Mouse (Mus musculus) right cerebral cortex, adult 2 months (tissue): ENCODE data around the gene Rexo2.
"Not testable (repeated sequence)": the region's sequence is repeated elsewhere in the genome, so short reads cannot be mapped to it uniquely, and the experiment has no call there.

ENCODE experiments used
- DNase-seq, 2 experiments: peaks; one replicate each; pipeline ENCODE4 v3.0.0; 2021 to 2022; ENCODE audit warnings: low spot score in 2 of 2

Gene Rexo2

DNA sequence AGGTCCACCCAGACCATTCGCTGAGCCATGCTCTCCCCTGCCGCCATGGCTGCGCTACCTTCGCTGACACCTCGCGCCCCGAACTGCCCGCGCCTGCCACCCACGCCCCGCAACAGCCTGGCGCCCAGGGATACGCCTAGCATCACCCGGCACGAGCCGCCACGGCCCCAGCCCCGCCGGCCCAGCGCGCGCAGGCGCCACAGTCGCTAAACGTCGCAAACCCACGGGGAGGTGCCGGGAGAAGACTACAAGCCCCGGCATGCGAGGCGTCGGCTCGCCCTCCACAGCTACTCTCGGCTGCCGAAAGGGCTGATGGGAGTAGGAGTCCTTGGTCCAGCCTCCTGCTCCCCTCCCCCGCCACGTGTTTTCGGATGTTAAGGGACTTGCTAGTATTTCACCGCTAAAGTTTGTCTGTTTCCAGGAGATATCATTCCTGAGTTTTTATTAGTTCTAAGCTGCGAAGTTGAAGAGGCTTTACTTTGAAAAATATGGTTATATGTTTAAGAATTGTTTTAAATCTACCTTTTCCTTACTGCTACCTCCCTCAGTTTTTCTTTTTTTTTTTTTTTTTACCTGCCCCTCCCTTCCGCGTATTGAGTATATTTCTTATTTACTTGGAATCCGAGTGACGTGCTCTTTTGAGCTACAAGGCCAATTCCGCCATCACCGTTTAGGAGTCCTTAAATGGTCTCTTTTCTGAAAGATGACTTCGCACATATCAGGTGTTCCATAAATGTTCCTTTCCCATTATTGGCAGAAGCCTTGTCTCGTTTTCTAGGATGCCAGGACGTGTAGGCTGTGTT is at the start of gene Rexo2:
Rexo2 (minus strand) TSS at position 213 of the 803 bp plus-strand sequence.
- DNase-seq = peak; percentile 96

DNA sequence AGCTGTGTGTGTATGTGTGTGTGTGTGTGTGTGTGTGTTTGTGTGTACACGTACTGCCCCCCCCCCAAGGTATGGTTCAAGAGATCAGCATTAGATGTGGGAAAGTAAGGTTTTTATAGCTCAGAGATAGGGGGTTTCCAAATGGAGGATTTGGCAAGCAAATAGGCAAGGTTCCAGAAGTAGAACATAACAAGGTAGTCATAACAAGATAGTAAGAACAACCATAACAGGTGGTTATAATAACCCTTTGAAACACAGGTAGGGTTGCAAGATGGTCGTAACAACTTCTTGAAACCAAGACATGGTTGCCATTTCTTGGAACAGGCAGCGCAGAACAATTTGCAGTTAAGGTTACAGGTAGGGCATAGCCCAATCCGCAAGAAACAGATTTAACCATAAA is 46.1 kb upstream of the Rexo2 start:
- no peak for DNase-seq

DNA sequence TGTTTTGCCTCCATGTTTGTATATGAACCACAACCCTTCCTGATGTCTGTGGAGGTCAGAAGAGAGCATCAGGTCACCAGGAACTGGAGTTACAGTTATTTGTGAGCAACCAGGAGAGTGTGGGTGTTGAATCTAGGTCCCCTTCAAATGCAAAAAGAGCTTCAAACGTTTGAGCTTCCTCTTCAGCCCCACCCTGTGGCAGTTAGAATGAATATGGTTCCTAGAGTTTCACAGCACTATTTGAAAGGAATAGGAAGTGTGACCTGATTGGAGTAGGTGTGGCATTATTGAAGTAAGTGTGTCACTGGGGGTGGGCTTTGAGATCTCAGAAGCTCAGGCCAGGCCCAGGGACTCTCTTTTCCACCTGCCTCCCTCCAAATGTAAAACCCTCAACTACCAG is 45.1 kb upstream of the Rexo2 start:
- no peak for DNase-seq

DNA sequence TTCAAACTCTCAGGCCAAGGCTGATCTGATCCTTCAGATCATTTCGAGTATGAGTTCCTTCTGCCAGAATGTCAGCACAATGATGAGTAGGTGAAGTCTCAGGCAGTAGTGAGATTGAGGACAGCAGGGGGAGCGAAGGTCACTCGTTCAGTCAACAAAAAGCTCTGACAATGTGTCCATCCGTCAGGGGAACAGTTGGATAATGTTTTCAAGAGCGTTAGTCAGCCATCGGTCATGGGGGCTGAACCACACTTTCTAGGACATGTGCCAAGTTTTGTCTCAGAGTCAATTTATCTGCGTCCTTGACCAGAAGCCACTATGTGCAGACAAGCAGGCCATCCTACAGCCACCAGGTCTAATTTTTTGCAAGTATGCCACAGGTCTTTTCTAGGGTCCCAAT is 40.0 kb upstream of the Rexo2 start:
- DNase-seq = not testable (repeated sequence)

DNA sequence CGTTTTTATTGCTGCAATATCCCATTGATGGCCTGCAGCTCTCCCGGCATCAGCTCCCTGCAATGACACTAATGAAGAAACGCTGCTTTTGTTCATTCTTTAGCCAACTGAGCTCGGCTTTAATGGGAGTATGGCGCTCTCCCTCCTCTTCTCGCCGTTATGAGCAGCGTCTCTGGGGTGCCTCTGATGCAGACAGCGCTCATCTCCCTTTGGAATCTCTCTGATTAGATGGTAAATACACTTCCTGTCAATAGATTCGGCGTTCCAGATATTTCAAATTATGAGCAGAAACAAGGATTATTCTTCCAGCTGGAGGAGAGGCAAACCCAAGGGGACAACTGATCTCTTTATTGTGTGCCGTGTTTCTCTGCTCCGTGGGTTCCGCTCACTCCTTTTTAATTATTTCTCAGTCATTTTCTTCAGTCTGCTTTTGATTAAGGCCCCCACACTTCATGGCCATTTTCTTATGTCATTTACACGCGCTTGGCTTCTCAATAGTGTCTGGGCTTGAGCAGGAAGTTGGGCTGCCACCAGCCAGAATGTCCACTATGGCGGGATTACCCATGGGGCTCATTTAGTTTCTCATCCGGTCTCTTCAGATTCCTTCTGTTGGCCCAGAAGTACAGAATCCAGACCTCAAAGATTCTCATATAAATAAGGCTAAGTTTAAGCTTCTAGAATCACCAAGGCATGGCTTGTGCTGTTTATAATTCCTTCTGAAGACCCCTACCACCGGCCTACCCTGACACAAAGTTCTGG is 37.1 kb upstream of the Rexo2 start:
- no peak for DNase-seq

DNA sequence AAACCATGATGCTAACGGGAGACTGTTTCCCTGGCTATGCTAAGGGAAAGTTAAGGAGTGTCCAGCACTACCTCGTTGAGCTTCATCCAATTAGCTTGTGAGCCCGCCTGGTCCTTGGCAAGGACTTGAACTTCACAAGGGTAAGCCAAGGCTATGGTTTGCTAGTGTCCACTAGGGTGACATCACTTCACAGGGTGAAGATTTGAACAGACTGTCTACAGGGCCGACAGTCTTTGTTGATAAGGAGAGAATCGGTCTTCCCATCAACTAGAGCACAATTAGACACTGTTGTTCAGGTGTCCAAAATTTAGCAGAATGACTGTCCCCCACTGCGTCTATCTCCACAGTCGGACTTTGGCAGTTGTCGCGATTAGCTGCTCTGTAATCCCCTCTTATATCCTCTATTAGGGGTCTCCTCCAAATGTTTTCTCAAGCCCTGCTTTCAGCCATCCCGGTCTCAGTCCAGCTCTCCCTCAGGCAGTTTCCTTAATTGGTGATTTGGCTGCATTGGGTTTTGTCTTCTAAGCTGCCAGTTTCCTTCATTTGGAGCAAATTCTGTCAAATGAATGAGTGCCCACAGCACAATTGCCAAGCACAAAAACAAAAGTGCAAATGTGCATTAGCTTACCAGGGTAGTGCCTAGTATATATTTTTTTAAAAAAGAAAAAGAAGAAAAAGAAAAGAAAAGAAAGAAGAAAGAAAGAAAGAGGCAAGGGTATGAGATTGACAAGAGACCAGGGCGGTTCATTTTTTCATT is 36.4 kb upstream of the Rexo2 start:
- DNase-seq = no peak

DNA sequence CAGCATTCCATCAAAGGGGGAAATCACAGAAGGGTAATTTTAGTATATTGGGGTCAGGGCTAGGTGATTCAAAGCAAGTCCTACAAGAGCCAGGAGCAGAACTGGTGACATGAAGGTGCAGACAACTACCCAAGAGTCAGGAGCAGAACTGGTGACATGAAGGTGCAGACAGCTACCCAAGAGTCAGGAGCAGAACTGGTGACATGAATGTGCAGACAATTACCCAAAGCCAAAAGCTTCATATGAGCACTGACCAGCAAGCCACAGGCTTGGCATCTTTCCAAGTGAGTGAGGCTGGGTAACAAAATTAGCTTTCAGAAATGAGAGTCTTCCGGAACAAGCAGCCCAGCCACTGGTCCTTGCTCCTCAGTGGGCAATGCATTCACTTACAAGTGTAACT is 34.9 kb upstream of the Rexo2 start:
- no peak for DNase-seq

DNA sequence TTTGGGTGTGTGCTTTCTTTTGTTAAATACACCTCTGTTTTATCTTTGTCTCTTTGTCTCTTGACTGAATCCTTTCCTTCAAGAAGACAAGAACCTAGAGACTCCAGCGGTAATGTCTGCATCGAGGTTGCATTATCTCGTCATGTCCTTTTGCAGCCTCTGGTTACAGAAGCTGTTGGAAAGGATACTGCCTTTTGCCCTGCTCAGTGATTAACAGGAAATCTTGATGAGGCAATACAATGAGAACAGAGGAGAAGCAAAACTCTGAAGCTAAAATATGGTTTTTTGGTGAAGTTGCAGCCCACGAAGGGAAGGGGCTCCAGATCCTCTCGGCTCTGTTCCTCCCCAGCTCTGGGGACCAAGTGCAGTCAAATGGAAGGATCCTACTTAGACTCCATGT is 29.7 kb upstream of the Rexo2 start:
- DNase-seq = no peak

DNA sequence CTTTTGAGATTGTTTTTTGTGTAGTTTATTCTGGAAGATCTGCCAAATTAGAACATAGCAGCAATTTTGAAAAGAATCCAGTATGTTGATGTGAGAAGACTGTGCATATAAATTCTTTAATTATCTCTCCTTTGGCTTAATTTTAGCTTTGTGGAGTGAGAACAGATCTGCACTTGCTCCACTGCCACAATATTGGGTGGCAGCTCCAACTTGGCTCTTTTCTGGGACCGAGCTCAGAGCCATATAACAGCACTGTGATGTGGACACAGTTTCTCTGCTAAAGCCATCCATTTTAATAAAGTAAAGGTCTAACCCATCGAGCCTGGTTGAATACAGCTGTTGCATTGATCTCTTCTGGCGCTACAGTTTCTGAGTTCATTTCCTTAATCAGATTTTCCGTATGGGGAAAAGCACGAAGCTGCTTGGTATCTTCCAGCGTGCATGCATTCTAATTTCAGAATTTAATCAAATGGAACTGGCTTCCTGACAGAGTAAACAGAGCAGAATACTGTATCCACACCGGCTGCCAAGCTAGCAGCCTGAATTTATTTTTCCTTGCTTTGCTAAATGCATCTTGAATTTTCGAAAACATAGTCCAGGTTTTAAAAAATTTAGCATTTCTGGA is 24.4 kb upstream of the Rexo2 start:
- DNase-seq = peak; percentile 8 to 38

DNA sequence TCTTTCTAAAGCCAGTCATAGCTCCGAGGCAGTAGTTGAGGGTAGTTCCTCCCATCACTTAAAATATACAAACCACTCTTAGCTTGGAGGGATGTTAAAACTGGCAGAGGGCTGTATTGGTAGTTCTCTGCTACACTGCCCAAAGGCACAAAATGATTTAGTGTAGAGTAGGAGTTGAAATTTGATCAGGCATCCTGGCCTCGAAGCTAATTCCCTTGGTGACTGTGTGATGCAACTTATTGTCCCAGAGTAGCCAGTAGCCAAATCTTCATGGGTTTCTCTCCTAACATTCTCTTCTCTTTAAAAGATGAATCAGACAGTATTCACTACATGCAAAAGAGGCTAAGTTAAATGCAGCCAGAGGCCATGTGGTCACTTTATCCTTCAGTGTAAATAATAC is 22.6 kb upstream of the Rexo2 start:
- DNase-seq = no peak

DNA sequence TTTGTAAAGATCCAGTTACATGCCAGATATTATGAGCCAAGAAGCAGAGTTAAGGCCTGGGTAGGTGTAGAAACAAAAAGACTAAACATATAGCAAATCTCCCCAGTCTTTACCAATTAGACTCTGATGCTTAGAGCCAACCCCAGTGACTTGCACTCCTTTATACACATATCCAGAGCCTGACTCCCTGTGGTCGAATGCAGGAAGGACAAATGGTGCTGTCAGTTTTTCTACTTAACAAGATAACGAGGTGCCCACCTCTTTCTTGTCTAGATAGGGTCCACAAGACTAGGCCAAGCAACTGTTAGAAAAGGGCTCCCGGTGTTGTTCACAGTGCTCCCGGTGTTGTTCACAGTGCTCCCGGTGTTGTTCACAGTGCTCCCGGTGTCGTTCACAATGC is 20.8 kb upstream of the Rexo2 start:
- no peak for DNase-seq

DNA sequence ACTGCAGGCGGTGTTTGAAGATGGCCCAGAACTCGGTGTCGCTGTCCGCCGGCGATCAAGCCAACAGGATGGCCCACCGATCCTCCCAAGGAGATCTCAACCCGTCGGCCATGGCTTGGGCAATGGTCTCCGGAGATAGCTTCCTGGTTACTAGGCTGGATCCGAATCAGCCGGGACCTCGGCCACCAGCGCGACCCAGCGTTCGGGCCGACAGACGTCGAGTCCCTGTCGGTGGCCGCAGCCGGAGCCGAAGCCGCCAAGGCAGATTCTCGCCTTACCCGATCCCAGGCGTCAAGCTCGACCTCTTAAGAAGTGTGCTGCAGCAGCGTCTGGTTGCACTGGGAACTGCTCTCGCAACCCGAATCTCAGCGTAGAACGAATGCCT is 15.1 kb upstream of the Rexo2 start:
- no peak for DNase-seq

DNA sequence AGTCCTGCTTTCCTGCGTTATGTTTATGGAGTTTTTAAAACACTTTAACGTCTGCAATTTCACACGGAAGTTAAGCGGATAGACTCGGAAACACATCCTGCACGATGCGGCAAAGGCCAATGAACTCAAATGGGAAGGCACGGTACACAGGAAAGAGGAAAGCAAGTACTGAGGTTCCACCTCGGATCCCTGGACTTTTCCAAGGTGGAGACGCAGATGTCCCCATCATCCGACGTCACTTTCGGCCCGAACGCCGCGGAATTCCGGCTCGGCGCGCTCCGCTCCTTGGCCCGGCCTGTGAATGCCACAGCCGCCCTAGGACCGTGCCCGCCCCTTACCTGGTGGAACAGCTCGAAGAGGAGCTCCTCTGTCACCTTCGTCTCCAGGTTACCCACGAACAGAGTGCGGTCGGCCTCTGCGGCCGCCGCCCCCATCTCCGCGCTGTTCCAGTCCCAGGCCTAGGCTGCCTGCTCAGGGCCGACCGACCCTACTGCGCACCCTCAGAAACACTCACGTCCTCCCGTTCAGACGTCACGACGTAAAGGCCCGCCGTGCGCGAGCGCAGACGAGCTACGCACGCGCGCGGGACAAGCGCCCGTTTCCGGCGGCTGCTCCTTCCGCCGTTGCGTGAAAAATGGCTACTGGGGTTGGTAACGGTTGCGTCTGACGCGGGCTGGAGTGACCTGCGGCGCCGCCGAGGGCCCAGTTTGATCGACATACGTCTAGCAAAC is 14.6 kb upstream of the Rexo2 start, which contains the start of the genes Rbm7 and Gm5617:
Rbm7 (minus strand) TSS at position 483 of the 731 bp plus-strand sequence.
Gm5617 (plus strand) TSS at position 626 of the 731 bp plus-strand sequence.
- DNase-seq = peak; percentile 95

DNA sequence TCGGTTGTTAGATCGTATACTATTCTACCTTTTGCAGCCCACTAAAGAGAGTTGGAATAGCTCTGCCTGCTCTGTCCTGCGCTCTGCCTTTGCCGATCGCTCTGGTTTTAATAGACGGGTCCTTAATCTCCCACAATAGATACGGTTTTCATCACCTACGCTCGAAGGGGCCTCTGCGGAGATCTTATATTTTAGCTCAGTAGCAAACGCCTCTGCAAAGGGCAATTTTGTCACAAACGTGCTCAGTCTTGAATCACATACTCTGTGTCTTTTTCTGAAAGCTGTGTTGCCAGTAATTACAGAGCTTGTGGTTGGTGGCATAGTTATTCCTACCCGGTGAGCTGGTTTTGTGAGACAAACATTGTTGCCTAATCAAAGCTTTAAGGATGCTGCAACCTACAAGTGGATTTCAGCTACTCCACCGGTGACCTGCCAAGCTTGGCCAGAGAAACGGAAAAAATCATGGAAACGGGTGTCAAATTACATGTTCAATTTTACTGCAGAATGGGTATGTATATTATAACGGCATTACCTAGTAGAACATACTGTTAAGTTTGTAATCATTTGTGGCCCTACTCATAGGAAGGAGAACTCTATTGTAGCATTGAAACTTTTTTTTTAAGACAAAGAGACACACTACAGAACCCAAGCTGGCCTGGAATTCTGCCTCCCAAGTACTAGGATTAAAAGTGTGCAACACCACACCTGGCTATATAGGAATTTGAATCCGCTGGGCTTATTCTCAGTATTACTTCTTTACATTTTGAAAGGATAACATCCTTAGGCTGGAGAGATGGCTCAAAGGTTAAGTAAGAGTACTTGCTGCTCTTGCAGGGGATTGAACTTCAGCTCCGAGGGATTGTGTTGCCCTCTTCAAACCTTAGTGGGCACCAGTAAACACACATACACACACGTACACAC is 1.1 kb upstream of the Rexo2 start:
- DNase-seq = peak in 1 of 2 experiments; percentile 33

DNA sequence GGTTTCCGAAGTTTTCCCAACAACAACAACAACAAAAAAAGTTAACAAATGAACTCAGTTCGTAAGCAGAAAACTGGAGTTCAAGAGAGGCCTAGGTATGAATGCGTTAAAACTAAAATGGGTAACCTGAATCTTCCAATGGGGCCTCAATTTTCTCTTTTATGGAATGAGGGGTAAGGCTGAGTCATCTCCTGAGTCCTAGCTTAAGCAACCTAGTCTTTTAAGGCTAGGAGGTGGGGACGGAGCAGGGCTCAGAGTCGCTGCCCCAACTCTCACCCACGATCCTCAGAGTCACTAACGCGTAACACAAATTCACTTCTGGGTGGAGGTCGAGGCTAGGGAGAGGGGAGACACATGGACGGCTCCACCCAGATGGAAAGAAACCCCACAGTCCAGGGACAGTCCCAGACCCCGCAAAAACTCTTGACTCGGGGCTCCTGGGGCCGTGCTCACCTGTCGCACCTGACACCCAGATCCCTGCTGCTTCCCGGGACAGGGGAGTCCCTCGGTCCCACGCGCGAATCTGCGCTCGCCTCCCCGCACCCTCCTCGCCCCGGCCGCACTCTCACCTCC is 499 bp downstream of the Rexo2 start:
- no peak for DNase-seq

DNA sequence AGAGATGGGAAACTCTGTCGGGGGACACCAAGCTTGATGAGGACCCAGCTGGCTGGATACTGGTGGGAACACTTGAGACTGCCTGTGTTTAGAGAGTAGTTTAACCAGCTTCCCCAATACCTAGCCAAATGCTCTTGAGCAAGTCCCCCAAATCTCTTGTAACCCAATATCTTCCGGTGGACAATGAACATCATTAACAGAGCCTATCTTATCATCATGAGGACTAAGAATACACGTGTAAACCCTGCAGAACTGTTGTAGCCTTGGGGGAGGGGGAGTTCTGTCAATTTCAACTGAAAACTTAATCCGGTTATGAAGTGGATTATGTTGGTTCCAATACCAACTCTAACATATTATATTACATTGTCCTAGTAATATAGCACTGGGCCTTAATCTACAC is 1.6 kb downstream of the Rexo2 start:
- no peak for DNase-seq

DNA sequence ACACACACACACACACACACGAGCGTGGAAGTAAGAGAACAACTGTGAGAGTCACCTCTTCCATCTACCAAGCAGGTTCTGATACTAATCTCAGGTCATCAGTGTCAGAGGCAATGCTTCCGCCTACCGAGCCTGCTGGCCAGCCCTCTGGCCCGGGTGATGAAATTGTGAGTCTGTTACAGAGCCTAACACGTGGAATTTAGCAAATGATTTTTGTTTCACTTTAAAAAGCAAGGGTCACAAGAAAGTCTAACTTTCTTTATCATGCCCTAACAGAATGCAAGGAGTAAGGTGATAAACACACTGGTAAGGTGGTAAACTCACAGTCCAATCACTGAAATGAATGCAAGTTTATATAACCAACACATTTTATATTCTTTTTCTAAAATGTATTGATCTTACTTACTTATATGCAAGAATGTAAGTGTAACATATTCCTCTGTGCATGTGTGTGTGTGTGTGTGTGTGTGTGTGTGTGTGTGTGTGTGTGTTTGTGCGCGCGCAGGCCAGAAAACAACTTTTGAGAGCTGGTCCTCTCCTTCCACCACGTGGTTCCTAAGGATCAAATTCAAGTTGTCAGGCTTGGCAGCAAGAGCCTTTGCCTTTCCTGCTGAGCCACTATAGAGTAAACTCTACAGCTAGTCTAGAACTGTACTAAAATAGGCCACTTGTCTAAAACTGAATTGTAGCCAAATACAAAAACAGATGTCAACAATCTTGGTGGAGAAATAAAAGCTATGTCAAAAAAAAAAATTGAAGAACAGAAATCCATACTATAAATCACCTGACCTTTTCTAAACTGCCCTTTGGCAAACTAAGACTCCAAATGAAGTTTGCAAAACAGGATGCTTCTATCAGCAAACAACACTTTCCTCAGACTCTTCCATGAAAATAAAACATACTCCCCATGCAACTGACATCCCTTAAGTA is 3.9 kb downstream of the Rexo2 start:
- no peak for DNase-seq

DNA sequence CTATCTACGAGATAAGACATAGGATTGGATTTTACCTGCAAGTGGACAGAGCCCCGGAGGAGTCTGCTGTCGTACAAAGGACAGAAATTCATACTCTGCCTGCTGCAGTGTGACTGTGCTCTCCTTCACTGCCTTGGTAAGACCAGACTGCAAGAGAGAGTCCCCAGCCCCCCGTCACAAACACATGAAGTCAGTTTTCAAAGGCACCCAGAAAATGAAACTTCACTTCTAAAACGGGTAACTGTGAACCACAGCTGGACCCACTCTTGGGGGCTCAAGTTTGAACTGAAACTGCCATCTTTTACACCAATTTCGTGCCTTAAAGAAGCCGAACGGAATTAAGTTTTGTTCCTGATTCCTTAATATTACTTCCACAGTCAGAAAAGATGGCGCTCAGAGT is 6.1 kb downstream of the Rexo2 start:
- DNase-seq = no peak

DNA sequence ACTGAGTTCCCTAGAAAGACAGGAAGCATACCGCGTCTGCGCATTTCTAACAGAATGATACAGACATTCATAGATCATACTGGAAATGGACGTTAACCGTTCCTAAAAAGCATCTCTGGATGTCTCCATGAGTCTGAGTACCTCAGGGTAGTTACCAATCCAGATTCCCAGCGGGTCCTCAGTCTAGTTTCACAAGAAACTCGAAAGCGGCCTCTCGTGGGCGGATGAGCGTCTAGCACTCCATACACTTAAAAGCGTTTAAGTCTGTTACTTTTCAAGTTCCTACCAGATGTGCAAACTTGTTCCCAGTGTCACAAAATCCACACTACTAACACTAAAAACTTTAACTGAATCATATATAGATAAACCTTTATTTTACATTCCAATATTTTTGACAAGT is 7.3 kb downstream of the Rexo2 start:
- DNase-seq = peak in 1 of 2 experiments; percentile 12
